Mouse (Mus musculus) adrenal gland, adult (tissue): ENCODE data around the gene Sh3tc1.

Experiments
- DNase-seq, 2 experiments: peaks; one replicate each; pipeline ENCODE4 v3.0.0; 2022 to 2023; ENCODE audit warnings: low spot score in 1 of 2; ENCODE audit not compliant: inconsistent age in 2 of 2

The Sh3tc1 gene

GRCm38 (mm10) chr5:35739536-35740278 is at the start of gene Sh3tc1:
Sh3tc1 (minus strand) TSS chr5:35739987.
- peak; percentile 90 to 94 for DNase-seq

GRCm38 (mm10) chr5:35788719-35789118 is 48.9 kb upstream of the Sh3tc1 start:
- no peak for DNase-seq

- DNase-seq: no peak
Measured at GRCm38 (mm10) chr5:35787847-35788246, 48.1 kb upstream of the Sh3tc1 start.

DNA sequence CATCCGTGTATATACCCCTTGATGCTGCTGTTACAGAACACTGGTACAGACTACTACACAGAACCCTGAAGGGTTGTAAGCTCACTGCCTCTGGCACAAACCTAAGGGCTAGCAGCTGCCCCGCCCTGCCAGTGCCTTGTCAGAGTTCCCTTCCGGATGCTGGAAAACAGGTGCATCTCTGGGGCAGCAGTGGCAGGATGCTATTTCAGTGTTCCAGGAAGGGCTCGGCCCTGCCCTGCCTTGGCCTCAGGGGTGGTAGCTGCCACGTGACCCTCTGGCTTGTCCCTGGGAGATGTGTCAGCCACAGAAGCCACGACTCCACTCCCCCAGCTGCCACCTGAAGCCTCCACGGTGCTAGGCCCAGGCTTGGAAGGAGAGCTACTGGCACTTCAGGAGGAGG is 46.1 kb upstream of the Sh3tc1 start:
- no peak for DNase-seq

- no peak for DNase-seq
Measured at GRCm38 (mm10) chr5:35782648-35783180, 42.9 kb upstream of the Sh3tc1 start.

DNA sequence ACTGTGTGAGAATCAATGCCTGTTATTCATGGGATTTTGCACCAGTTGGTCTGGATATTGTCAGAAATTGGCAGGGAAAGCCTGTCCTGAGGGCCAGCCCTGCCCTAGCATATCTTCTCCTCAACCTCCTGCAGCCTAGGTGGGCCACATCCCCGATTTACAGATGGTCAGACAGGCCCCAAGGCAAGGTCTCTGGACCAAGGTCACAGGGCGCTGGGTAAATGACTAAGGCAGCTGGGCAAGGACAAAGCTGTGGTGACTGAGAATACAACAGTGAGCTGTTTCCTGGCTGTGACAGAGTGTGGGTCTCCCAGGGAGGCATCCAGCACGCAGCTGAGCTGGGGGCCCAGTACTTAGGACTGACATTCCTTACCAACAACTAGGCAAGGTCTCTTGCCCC is 41.3 kb upstream of the Sh3tc1 start:
- DNase-seq: peak; percentile 65 to 83

- DNase-seq: no peak
Measured at GRCm38 (mm10) chr5:35774137-35774424, 34.3 kb upstream of the Sh3tc1 start.

GRCm38 (mm10) chr5:35773274-35774136 is 33.7 kb upstream of the Sh3tc1 start:
- DNase-seq: peak in 1 of 2 experiments; percentile 73

- DNase-seq: peak; percentile 79 to 93
Measured at GRCm38 (mm10) chr5:35770891-35771663, 31.3 kb upstream of the Sh3tc1 start.

- no peak for DNase-seq
Measured at GRCm38 (mm10) chr5:35770246-35770645, 30.5 kb upstream of the Sh3tc1 start.

DNA sequence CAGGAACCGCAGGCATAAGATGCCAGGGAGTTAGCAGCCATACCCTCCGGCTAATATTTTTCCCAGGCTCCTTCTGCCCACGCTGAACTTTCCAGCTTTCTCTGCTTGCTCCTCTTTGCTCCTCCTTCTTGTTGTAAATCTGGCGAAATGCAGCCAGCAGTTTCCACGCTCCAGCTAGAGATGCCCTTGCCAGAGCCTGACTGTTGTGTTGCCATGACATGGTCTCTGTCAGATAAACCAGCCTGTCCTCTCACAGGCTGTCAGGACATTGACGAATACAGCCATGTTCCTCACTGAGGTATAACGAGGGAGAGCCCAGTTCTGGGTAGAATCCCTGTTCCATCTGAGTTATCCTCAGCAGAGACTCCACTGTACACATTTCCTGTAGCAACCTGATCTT is 29.2 kb upstream of the Sh3tc1 start:
- DNase-seq: no peak

DNA sequence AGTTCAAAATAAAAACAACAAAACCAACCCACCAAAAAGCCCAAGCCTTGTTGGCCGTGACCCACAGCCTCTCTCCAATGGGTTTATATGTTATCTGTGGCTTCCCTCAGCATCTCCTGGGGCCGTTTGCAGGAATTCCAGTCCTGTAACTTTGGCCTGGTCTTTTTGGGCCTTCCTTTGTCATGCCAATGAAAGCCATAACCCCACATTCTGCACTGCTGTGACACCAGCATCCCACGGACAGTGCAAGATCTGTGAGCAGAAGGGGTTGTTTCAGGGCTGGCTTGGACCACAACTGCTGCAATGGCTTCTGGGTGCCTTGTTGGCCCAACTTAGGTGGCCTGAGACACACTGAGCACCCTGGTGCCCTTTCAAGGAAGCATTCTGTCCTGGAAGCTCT is 28.7 kb upstream of the Sh3tc1 start:
- DNase-seq: no peak

DNA sequence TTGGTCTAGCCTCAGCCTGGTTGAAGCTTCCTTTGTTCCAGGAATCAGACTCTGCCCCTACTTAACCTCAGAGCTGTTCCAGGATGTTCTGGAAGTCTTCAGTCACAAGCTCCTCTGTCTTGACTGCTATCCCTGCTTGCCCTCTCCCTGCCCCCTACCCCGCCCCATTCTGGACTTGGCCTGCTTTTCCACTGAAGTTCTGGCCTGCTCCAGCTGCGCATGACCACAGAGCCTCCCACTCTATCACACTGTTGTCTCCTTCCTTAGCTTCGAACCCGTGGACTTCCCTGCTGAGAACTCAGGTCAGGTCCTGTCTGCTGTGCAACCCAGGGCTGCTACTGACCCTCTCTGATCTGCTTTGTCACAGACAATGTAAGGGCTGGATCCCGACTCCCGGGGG is 26.1 kb upstream of the Sh3tc1 start:
- peak in 1 of 2 experiments; percentile 11 for DNase-seq

DNA sequence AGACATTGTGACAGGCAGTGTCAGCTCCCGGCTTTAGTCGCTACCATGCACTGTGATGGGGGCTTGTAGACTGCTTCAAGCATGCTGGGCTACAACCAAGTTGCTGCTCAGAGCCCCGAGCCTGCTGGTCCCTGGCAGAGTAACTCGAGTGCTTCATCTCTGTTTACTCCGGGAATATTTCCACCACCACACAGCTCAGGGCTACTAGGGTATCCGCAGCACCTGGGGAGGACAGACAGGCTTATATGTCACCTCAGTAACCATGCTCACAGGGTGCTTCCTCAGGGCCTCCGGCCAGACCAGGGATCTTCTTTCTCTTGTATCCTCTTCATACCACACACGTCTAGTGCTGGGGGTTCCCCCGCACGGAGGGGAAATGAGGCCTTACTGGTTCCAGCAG is 23.1 kb upstream of the Sh3tc1 start:
- DNase-seq: peak in 1 of 2 experiments; percentile 14

DNA sequence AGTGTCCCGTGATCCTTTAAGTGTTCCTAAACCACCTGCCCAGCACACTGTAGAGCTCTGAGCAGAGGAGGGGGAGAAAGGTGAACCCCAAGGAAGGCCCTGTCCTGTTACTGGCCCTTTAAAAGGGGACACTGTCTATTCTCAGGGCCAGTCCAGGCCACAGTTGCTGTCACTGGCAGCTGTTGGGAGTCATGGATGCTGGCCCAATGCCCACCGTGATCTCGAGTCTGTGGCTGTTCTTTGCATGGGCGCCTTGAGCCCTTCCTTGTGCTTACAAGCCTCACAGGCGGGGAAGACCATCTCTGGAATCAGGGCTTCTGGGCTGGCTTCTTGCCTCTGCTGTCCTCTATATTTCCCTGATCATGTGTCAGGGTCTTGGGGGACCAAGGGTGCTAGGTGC is 22.6 kb upstream of the Sh3tc1 start:
- DNase-seq: peak; percentile 74 to 76

- no peak for DNase-seq
Measured at GRCm38 (mm10) chr5:35761323-35761722, 21.5 kb upstream of the Sh3tc1 start.

- DNase-seq: peak; percentile 63 to 78
Measured at GRCm38 (mm10) chr5:35758081-35759053, 18.6 kb upstream of the Sh3tc1 start.

DNA sequence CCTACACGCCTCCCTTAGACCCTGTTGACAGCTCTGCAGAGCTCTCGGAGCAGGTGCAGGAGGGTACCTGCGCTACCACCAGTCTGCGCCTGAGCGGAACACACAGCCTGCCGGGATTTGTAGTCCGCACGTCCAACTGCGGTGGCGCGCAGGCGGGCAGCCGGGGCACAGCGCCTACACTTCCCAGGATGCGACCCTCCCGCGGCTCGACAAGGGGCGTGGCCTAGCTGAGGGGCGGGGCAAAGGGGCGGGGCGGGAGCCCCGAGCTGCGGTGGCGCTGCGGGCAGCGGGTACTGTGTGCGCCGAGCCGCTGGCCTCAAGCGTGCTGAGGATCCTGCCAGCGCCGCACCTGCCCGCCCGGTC is 17.8 kb upstream of the Sh3tc1 start, which contains the start of gene Ablim2:
Ablim2 (plus strand) TSS at position 242 of the 363 bp plus-strand sequence.
- peak; percentile 94 to 96 for DNase-seq

DNA sequence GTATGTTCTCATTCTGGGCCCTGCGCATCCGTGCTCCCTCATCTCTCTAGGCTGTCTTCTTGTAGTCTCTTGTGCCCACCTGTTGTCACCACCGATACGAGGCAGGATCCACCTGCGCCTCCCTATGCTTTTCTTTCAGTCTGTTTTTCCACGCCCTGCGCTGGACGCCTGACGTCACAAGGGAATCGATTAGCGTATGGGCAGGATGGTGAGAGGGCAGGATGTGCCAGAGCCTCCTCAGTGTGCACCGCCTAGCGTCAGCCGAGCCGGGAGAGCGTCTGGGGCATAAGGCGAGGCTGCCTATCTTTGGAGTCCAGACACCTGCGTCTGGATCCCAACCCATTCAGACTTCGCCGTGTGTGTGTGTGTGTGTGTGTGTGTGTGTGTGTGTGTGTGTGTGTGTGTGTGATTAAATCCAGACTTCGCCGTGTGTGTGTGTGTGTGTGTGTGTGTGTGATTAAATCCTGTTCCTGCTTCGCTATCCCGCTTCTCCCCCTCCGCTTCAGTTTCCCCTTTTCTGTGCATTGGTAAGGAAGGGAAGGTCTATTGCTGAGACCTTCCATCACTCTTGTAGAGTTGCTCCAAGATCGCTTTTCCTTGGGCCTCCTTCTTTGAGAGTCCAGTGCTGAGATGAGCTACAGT is 17.3 kb upstream of the Sh3tc1 start:
- peak; percentile 66 to 71 for DNase-seq

GRCm38 (mm10) chr5:35756020-35756419 is 16.2 kb upstream of the Sh3tc1 start:
- DNase-seq: no peak
